Mouse (Mus musculus): ENCODE results near the gene Slc7a9.

Slc7a9 gene

GRCm38 (mm10) chr7:35447996-35448846 is at the start of gene Slc7a9:
Gene Slc7a9, plus strand, starts transcription at chr7:35448796.
- DNase-seq (ENCODE audit: low spot score): no peak

- DNase-seq (ENCODE audit: low spot score): no peak
Measured at GRCm38 (mm10) chr7:35401169-35401568, 47.4 kb upstream of the Slc7a9 start.

GRCm38 (mm10) chr7:35415226-35415625 is 33.4 kb upstream of the Slc7a9 start:
- DNase-seq (ENCODE audit: low spot score): no peak

- no peak for DNase-seq (ENCODE audit: low spot score)
Measured at GRCm38 (mm10) chr7:35415801-35416653, 32.6 kb upstream of the Slc7a9 start.

GRCm38 (mm10) chr7:35416654-35416948 is 32.0 kb upstream of the Slc7a9 start:
- DNase-seq (ENCODE audit: low spot score): no peak

GRCm38 (mm10) chr7:35423071-35423470 is 25.5 kb upstream of the Slc7a9 start:
- DNase-seq (ENCODE audit: low spot score): no peak

GRCm38 (mm10) chr7:35428146-35428545 is 20.4 kb upstream of the Slc7a9 start:
- no peak for DNase-seq (ENCODE audit: low spot score)

- DNase-seq (ENCODE audit: low spot score): no peak
Measured at GRCm38 (mm10) chr7:35435266-35435665, 13.3 kb upstream of the Slc7a9 start.

GRCm38 (mm10) chr7:35447501-35447900 is 1.1 kb upstream of the Slc7a9 start:
- DNase-seq (ENCODE audit: low spot score): no peak

- DNase-seq (ENCODE audit: low spot score): no peak
Measured at GRCm38 (mm10) chr7:35448867-35449266, 271 bp downstream of the Slc7a9 start.

- DNase-seq (ENCODE audit: low spot score): no peak
Measured at GRCm38 (mm10) chr7:35456091-35456814, 7.7 kb downstream of the Slc7a9 start.

- no peak for DNase-seq (ENCODE audit: low spot score)
Measured at GRCm38 (mm10) chr7:35460971-35461370, 12.4 kb downstream of the Slc7a9 start.

- DNase-seq (ENCODE audit: low spot score): no peak
Measured at GRCm38 (mm10) chr7:35465027-35465426, 16.4 kb downstream of the Slc7a9 start.

GRCm38 (mm10) chr7:35467856-35468255 is 19.3 kb downstream of the Slc7a9 start:
- DNase-seq (ENCODE audit: low spot score): no peak

- no peak for DNase-seq (ENCODE audit: low spot score)
Measured at GRCm38 (mm10) chr7:35470794-35471193, 22.2 kb downstream of the Slc7a9 start.

GRCm38 (mm10) chr7:35476457-35476856 is 27.9 kb downstream of the Slc7a9 start:
- DNase-seq (ENCODE audit: low spot score): no peak

- DNase-seq (ENCODE audit: low spot score): no peak
Measured at GRCm38 (mm10) chr7:35485126-35485525, 36.5 kb downstream of the Slc7a9 start.

- DNase-seq (ENCODE audit: low spot score): no peak
Measured at GRCm38 (mm10) chr7:35486553-35486952, 38.0 kb downstream of the Slc7a9 start.

GRCm38 (mm10) chr7:35490186-35490585 is 41.6 kb downstream of the Slc7a9 start:
- DNase-seq (ENCODE audit: low spot score): no peak

- no peak for DNase-seq (ENCODE audit: low spot score)
Measured at GRCm38 (mm10) chr7:35491005-35491404, 42.4 kb downstream of the Slc7a9 start.

- DNase-seq (ENCODE audit: low spot score): no peak
Measured at GRCm38 (mm10) chr7:35497516-35497915, 48.9 kb downstream of the Slc7a9 start.

GRCm38 (mm10) chr7:35501995-35502394 is 53.4 kb downstream of the Slc7a9 start:
- DNase-seq (ENCODE audit: low spot score): no peak
